Mouse (Mus musculus) cerebellum, postnatal 25 days (tissue): ENCODE data around the gene Ecel1.

ENCODE experiments used
- DNase-seq, 2 experiments: peaks; one replicate each; pipeline ENCODE4 v3.0.0; 2021; ENCODE audit warnings: mixed read lengths in 2 of 2

The Ecel1 gene

DNA sequence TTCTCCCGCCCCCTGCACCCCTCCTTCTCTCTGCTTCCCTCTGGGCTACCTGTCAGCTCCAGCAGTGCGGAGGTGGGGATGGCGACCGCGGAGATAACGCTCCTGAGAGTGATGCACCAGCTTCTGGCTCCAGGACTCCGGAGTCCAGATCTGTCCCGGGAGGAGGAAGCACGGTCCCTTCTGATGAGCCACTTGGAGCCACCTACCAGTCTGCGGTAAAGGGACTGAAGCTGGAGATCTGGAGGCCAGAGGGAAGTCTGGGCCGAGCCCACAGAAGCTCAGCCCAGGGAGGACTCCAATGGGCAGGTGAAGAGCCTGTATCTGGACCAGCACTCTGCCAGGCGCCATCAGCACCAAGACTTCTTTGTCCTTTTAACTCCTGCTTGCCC lies at the start of gene Ecel1:
Gene Ecel1, minus strand, starts transcription at position 323 of the 389 bp plus-strand sequence.
- DNase-seq: no peak

DNA sequence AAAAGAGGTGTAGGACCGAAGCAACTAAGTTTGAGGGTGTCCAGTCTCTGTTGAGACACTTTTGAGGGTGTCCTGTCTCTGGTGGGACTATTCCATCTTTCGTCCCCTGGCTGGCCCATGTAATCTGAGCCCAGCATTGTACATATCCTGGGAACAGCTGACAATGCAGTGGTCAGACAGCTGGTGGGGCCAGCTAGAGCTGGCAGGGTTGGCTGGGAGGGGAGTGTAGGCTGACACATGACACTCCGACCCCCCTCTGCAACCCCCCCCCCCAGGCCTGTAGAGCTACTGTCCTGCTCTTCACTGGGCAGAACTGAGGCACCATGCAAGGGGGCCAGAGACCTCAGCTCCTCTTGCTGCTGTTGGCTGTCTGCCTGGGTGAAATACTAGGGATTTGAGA lies 49.2 kb upstream of the Ecel1 start:
- DNase-seq: no peak

- no peak for DNase-seq
These were observed 48.7 kb upstream of the Ecel1 start for GRCm38 (mm10) chr1:87205038-87205437.

DNA sequence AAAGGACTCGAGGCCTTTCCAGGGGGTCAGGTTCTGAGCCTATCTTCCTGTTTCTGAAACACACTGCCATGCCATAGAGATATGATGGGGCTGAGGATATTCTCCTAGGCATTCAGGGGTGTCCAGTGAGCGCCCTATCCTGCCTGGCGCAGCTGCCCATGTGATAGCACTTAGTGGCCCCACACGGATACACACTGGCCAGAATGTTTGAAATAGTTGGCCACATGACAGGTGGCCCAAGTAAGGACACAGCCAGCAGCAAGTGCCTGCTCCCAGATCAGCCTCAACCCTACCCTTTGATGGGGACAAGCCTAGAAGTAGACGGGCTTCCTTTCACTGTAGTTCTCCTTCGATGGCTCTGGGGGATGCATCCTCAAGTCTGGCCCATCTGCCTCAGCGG lies 48.1 kb upstream of the Ecel1 start, which contains the start of gene Chrng:
Gene Chrng, plus strand, starts transcription at position 193 of the 400 bp plus-strand sequence.
- DNase-seq: no peak

GRCm38 (mm10) chr1:87203779-87204178 lies 47.5 kb upstream of the Ecel1 start:
- DNase-seq: no peak

GRCm38 (mm10) chr1:87201848-87202247 lies 45.5 kb upstream of the Ecel1 start:
- no peak for DNase-seq

DNA sequence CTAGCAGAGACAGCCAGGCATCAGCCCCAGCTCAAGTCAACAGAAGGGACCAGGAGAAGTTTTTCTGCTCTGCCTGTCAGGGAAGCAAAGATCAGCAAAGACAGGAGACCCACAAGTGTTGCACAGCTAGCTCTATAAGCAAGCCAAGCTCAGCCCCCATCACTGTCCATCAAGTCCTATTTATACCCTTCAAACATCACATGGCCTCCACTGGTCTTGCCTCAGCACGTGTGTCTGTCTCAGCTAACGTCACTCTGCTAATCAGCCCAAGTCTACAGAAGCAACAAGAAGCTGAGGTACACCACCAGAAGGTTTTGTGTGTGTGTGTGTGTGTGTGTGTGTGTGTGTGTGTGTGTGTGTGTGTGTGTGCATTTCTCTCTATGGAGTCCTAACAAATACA lies 44.5 kb upstream of the Ecel1 start:
- DNase-seq: no peak

- DNase-seq: no peak
These were observed 42.1 kb upstream of the Ecel1 start for GRCm38 (mm10) chr1:87198119-87199065.

DNA sequence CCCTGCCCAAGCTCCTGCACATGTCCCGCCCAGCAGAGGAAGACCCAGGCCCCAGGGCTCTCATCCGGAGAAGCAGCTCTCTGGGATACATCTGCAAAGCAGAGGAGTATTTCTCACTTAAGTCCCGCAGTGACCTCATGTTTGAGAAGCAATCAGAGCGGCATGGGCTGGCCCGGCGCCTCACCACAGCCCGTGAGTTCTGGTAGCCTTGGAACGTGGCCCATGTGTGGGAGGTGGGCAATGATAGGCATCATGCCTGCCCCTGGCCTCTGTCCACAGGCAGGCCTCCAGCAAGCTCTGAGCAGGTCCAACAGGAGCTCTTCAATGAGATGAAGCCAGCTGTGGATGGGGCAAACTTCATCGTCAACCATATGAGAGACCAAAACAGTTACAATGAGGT lies 41.0 kb upstream of the Ecel1 start:
- no peak for DNase-seq

DNA sequence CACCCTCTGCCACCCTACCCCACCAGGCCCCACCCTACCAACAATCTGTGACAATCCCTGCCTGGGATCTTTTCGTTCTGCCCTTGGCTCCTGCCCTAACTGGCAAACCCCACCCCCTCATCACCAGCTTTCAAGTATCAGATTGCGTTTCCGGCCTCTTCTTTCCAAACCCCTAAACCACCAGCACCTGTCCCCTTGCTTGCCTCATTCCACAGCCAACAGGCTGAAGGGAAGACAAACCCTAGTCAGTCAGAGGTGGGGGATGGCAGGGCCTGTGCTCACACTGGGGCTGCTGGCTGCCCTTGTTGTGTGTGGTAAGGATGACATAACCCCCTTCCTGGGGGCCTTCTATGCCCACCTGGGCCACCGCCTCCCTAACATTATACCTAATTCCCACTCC lies 34.1 kb upstream of the Ecel1 start, which contains the start of gene Chrnd:
Gene Chrnd, plus strand, starts transcription at position 179 of the 400 bp plus-strand sequence.
- no peak for DNase-seq

- DNase-seq: peak; percentile 82 to 88
These were observed 30.7 kb upstream of the Ecel1 start for GRCm38 (mm10) chr1:87187037-87187355.

GRCm38 (mm10) chr1:87186261-87187036 lies 30.1 kb upstream of the Ecel1 start:
- peak; percentile 27 to 34 for DNase-seq

DNA sequence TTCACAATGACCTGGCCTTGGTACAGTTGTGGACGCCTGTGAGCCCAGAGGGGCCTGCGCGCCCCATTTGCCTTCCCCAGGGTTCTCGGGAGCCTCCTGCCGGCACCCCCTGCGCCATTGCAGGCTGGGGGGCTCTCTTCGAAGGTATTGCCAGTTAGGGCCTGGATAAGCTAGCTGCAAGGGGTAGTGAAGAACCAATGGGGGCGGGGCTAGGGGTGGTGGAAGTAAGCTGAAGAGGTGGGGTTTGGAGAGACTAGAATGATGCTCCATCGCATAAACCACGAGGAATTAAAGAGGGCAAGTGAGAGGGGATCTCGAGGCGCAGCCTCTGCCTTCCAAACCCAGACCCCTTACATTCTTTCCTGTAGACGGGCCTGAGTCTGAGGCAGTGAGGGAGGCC lies 29.2 kb upstream of the Ecel1 start:
- DNase-seq: peak in 1 of 2 experiments; percentile 14

- DNase-seq: peak; percentile 76 to 84
These were observed 28.4 kb upstream of the Ecel1 start for GRCm38 (mm10) chr1:87184751-87185139.

DNA sequence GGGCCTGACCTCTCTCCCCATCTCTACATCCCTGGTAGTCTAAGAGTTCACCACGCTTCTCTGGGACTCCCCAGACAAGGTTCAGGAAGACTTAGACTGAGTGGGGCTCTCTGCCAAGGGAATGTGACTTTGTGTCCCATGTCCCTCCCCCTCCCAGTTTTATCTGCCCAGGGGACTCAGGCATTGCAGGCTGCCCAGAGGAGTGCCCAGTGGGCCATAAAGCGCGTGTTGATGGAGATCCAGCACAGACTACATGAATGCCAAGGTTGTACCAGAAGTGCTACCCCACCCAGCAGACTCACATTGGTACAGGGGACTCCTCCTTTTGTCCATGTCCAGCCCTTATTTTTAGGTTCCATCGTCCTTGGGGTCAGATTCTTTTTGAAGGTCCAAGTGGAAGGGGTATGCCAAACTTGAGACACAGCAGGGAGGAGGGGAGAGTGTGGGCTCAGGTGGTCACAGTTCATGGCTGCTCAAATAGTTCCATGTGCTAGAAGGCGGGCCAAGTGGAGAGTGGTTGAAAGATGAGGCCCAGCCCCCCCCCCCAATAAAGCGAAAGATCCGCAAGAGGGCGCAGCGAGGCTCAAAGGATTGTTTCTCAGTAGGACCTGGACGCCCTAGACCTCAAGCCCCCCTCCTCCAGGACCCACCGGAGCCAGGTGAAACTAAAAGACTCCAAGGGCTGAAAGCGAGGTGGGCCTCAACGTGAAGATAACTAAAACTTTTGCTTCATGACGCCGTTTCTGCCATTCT lies 27.9 kb upstream of the Ecel1 start:
- DNase-seq: no peak

DNA sequence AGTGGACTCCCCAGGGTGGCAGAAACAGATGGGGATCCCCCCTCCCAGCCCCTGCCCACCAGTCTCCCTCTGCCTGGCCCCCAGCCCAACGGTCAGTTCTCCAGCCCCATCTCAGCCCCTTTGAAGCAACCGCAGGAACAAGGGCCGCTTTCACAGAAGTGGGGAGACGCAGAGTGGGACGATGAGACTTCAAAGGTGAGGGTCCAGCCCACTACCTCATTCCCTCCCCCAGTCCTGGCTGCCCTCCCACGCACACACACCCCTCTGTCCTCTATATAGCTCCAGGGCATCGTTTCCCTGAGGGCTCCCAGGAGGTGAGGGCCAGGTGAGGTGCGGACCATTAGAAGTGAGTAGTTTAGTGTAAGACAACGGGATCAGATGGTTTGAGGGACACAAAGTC lies 26.7 kb upstream of the Ecel1 start, which contains the start of gene Prss56:
Gene Prss56, plus strand, starts transcription at position 301 of the 400 bp plus-strand sequence.
- DNase-seq: no peak

GRCm38 (mm10) chr1:87180896-87181295 lies 24.6 kb upstream of the Ecel1 start:
- DNase-seq: no peak

DNA sequence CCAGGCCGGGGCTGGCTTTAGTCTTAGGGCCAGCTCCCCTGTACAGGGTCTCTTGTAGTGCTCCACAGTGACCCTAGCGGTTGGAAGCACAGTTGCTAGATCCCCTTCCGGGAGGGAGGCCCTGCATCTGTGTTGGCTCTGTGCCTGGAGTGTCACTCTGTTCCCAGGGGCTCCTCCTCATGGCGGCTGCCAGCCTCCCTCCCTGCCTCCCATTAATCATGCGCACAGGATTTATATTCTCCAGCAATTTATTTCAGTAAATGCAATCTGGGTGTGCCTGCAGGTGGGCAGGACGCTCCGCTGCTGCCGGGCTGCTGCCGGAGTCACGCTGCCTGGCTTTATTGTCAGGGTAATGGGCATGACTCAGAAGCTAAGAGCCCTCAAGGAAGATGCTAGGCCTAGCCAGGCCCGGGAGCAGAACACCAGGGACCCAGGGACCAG lies 19.6 kb upstream of the Ecel1 start:
- DNase-seq: peak in 1 of 2 experiments; percentile 37

GRCm38 (mm10) chr1:87174006-87174955 lies 18.0 kb upstream of the Ecel1 start:
- DNase-seq: peak; percentile 67 to 72

- no peak for DNase-seq
These were observed 16.0 kb upstream of the Ecel1 start for GRCm38 (mm10) chr1:87172316-87172715.

- no peak for DNase-seq
These were observed 15.0 kb upstream of the Ecel1 start for GRCm38 (mm10) chr1:87171312-87171711.

- DNase-seq: no peak
These were observed 14.1 kb upstream of the Ecel1 start for GRCm38 (mm10) chr1:87170458-87170857.
